Mouse (Mus musculus): ENCODE results near the gene Garem2.

The Garem2 gene

GRCm38 (mm10) chr5:30111771-30112170 is 6.8 kb downstream of the Garem2 start:
- no peak for DNase-seq (ENCODE audit: low spot score in 2 of 2)

DNA sequence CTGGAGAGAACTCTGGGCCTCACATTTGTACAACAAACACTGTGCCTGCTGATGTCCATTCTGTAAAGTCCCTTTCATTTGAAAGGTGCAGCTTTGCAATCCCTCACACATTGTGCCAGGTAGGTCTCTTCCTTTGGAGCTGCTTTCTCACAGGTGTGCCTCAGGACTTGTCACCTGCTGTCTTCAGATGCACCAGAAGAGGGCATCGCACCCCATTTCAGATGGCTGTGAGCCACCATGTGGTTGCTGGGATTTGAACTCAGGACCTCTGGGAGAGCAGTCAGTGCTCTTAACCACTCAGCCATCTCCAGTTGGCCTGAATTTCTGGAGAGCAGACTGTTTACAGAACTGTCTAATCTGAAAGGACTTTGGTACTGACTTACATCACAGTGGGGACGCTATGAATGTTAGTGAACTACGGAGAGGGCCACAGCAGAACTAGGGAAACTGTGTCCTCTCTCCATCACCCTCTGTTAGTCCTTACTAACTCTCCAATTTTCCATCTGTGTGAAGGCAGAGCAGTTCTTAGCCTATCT is 7.6 kb downstream of the Garem2 start:
- no peak for DNase-seq (ENCODE audit: low spot score in 2 of 2)

DNA sequence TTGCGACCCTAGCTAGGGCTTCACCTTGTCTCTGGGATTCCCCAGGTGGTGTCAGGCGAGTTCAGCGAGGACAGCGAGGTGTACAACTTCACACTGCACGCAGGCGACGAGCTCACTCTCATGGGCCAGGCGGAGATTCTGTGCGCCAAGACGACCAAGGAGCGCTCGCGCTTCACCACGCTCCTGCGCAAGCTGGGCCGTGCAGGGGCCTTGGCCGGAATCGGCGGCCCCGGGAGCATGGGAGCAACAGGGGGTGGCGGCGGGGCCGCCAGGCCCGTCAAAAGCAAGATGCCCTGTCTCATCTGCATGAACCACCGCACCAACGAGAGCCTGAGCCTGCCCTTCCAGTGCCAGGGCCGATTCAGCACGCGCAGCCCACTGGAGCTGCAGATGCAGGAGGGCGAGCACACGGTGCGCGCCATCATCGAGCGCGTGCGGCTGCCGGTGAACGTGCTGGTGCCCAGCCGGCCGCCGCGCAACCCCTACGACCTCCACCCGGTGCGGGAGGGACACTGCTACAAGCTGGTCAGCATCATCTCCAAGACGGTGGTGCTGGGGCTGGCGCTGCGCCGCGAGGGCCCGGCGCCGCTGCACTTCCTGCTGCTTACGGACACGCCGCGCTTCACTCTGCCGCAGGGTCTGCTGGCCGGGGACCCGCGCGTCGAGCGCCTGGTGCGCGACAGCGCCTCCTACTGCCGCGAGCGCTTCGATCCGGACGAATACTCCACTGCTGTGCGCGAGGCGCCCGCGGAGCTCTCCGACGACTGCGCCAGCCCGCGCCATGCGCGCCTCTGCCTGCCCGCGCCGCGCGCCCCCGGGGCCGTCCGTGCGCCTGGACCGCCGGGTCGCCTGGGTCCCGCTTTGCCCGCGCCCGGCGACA is 9.2 kb downstream of the Garem2 start:
- peak in 1 of 2 experiments; percentile 28 for DNase-seq (ENCODE audit: low spot score in 2 of 2)

DNA sequence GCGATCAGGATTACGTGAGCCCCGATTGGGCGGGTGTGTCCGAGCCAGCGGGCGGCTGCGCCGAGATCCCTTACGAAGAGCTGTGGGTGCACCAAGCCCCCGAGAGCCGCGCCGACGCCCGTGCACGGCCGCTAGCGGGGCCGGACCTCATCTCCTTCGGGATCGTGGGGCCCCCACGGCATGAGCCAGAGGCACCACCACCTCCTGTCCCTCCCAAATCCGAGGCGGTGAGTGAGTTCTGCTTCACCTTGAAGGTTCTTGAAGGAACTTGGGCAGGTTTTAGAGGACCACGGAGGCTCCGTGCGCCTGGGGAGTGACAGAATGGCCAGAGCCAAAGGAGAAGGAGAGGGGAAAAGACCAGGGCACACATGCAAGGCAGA is 9.8 kb downstream of the Garem2 start:
- no peak for DNase-seq (ENCODE audit: low spot score in 2 of 2)

- no peak for DNase-seq (ENCODE audit: low spot score in 2 of 2)
Observed at GRCm38 (mm10) chr5:30115718-30116117, 10.8 kb downstream of the Garem2 start.

DNA sequence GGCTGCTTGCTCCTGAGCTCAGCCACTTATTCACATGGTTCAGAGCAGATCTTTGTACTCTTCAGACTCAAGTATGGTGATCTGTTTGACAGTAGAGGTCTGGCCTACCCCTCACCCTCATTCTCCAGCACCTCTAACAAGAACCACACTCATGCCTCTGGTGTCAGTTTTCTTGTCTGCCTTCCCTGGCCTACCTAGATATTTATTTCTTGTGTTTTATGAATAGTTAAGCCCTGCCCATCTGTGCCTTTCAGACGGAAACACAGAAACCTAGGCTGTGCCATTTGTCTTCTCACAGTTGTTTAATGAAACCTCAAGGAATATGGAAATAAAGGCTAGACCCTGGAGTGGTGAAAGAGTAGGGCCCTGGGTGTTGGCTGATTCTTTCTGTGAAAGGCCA is 13.1 kb downstream of the Garem2 start:
- no peak for DNase-seq (ENCODE audit: low spot score in 2 of 2)

DNA sequence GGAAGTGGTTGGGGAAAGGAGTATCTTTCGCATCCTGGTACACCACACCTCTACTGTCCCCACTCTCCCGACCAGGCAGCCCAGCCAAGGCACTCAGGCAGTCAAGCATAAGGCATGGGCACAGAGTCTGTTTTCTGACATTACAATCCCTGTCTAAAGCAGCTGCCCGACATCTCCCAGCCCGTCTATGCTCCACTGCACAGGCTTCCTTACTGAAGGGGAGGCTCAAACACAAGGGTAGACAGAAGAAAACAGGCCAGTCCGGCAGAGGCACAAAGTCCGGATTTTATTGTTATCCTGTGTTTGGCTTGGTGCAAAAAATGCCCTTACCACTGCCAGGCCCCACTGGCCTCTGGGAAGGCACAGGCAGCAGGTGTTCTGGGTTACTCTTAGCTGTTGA is 14.2 kb downstream of the Garem2 start:
- DNase-seq (ENCODE audit: low spot score in 2 of 2) = no peak

- no peak for DNase-seq (ENCODE audit: low spot score in 2 of 2)
Observed at GRCm38 (mm10) chr5:30120106-30120505, 15.1 kb downstream of the Garem2 start.

DNA sequence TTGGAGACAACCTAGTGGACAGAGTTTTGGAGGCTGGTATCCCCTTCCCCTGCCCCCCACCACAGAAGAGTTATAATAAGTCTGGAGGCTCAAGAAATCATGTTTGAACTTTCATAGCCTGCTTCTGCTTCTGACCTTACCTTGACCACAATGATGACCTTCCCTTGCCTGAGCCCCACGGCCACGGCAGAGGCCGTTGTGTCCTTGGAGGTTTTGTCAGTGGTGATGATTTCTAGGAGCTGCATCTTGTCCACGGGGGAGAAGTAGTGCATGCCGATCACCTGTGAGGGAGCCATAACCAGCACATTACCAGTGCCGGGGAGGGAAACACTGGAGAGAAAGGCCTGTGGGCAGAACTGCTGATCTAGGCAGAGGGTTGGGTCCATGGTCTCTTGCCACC is 17.5 kb downstream of the Garem2 start:
- DNase-seq (ENCODE audit: low spot score in 2 of 2) = no peak

- no peak for DNase-seq (ENCODE audit: low spot score in 2 of 2)
Observed at GRCm38 (mm10) chr5:30125587-30125986, 20.6 kb downstream of the Garem2 start.

DNA sequence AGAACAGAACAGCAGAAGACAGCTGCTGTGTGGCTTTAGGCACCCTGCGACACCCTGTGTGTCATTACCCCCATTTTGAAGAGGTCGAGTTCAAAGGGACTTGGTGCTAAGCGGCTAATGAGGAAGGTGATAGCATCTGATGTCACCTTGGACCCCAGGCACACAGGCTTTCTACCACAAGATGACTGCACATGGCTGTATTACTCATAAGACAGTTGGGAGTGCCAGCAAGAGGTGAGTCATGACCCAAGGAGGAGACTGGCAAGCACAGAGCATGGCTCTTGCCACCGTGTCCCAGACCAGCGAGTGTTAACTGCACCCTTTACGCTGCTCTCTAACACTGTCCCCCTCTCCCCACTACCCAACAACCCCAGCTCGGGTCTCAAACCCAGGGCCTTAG is 21.8 kb downstream of the Garem2 start:
- no peak for DNase-seq (ENCODE audit: low spot score in 2 of 2)

DNA sequence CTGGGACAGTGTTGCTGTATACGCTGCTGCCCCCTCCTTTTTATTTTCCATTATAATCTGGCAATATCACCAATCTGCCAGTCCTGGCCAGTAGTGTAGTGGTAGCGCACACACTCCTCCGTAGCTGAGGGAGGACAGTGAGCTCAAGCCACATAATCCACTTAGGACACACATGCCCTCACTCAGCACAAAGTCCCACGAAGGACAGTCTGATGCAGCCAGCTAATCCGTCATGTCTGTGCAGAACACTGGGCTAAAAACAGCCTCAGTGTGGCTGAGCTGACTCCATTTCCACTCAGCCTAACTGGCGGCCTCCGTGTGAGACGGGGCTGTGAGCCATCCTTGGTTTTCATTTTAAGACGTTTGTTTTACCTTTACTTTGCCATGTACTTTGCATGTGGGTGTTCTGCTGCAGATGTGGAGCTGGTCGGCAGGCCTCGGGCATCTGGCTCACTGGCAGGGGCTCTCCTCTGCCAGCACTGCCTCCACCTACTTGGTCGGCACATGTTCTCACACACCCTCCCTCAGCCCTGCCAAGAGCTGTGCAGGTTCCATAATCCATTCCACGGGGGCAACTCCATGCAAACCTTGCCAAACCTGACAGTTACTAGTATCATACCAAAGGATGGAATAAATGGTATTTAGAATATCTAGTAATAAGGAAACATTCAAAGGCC is 23.1 kb downstream of the Garem2 start:
- no peak for DNase-seq (ENCODE audit: low spot score in 2 of 2)

- no peak for DNase-seq (ENCODE audit: low spot score in 2 of 2)
Observed at GRCm38 (mm10) chr5:30128680-30129079, 23.7 kb downstream of the Garem2 start.

- no peak for DNase-seq (ENCODE audit: low spot score in 2 of 2)
Observed at GRCm38 (mm10) chr5:30131246-30131645, 26.3 kb downstream of the Garem2 start.

DNA sequence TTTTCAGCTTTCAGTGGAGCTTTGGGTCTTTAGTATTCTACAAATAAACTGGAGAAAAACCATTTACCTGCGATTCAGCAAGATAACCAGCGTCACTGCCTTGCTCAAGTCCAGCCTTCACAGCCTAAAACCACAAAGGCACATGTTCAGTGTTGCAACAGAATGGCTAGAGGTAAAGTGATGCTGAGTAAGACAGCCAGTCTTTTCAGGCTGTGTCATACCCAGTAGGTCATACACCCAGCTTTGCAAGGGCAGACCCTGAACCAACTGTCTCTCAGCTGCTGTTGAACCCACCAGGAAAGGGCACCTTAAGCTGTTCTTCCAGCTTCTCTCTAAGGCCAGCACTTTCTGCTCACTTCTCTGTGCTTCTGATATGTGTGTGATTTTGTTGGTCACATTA is 27.2 kb downstream of the Garem2 start:
- no peak for DNase-seq (ENCODE audit: low spot score in 2 of 2)

DNA sequence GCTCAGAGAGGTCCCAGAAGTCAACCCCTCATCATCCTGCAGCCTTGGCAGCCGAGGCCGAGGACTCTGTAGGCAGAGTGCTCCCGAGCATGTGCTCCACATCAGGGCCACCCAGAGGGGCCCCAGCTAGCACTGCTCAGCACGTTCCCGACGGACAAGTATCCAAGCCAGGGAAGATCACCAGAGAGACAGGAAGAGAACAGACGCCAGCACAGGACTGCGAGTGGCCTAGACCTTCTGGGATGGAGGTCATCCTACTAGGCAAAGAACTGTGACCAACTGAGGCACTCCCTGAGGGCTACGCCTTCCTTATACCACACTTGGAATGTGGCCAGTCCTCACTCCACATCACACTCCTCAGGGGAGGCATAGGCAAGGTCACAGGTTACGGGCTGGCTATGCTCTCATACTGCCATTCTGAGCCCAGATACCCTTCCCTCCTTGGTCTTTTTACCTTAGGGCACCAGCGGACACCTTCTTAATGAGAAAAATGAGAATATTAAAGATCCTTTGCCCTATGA is 30.8 kb downstream of the Garem2 start:
- DNase-seq (ENCODE audit: low spot score in 2 of 2) = no peak

DNA sequence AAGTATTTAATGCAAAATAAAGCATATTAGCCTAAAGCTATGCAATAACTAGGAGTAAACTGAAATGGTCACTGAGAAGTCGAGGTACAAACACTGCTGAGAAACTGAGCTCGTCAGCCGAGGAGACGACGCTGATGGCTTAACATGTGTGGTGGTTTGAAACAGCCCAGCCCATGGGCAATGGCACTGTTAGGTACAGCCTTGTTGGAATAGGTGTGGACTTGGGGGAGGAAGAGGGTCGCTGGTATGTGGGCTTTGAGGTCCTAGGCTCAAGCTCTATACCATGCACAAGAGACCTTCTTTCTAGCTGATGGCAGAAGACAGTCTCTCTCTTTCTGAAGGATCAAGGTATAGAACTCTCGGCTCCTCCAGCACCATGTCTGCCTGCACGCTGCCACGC is 32.3 kb downstream of the Garem2 start:
- DNase-seq (ENCODE audit: low spot score in 2 of 2) = no peak

GRCm38 (mm10) chr5:30138193-30138592 is 33.2 kb downstream of the Garem2 start:
- no peak for DNase-seq (ENCODE audit: low spot score in 2 of 2)

- DNase-seq (ENCODE audit: low spot score in 2 of 2) = no peak
Observed at GRCm38 (mm10) chr5:30146526-30146925, 41.6 kb downstream of the Garem2 start.

- DNase-seq (ENCODE audit: low spot score in 2 of 2) = no peak
Observed at GRCm38 (mm10) chr5:30148133-30148920, 43.4 kb downstream of the Garem2 start.

- DNase-seq (ENCODE audit: low spot score in 2 of 2) = peak in 1 of 2 experiments; percentile 41
Observed at GRCm38 (mm10) chr5:30152007-30152406, 47.0 kb downstream of the Garem2 start.

GRCm38 (mm10) chr5:30152413-30152812 is 47.5 kb downstream of the Garem2 start:
- no peak for DNase-seq (ENCODE audit: low spot score in 2 of 2)
